Mouse (Mus musculus) splenic B cell, adult 2 months (primary cell): ENCODE data around the gene Stra6.

Experiments
- DNase-seq: peaks from one replicate; pipeline ENCODE4 v3.0.0-alpha.2; 2011; ENCODE audit warnings: low read depth, low spot score
- H3K27me3 ChIP-seq: 2 replicates; pipeline ENCODE4 v1.6.1; 2012; ENCODE audit warnings: mild to moderate bottlenecking, low read length, moderate library complexity, mixed read lengths; ENCODE audit not compliant: control insufficient read depth, poor library complexity, insufficient read depth, severe bottlenecking
- H3K36me3 ChIP-seq: 2 replicates; pipeline ENCODE4 v1.6.1; 2012; ENCODE audit warnings: mild to moderate bottlenecking, low read length, moderate library complexity, mixed read lengths; ENCODE audit not compliant: control insufficient read depth, poor library complexity, insufficient read depth, severe bottlenecking

Gene Stra6

GRCm38 (mm10) chr9:58093776-58094175 is 30.2 kb downstream of the Stra6 start:
- no peak for DNase-seq
- H3K27me3 ChIP-seq = no peaks in the 10 kb centered on the region
- H3K36me3 ChIP-seq = no peaks in the 10 kb centered on the region

GRCm38 (mm10) chr9:58095977-58096376 is 32.4 kb downstream of the Stra6 start:
- no peak for DNase-seq
- Histone ChIP-seq H3K36me3 (no peaks in the 10 kb centered on the region), H3K27me3 (no peaks in the 10 kb centered on the region)

GRCm38 (mm10) chr9:58096629-58097301 is 33.2 kb downstream of the Stra6 start:
- no peaks in the 10 kb centered on the region for H3K36me3 ChIP-seq
- no peak for DNase-seq
- no peaks in the 10 kb centered on the region for H3K27me3 ChIP-seq

- Histone ChIP-seq H3K27me3 (no peaks in the 10 kb centered on the region), H3K36me3 (no peaks in the 10 kb centered on the region)
- no peak for DNase-seq
Observed at GRCm38 (mm10) chr9:58099836-58100565, 36.4 kb downstream of the Stra6 start.

GRCm38 (mm10) chr9:58102013-58102412 is 38.4 kb downstream of the Stra6 start:
- no peaks in the 10 kb centered on the region for H3K27me3 ChIP-seq
- no peak for DNase-seq
- no peaks in the 10 kb centered on the region for H3K36me3 ChIP-seq

- Histone ChIP-seq H3K36me3 (no peaks in the 10 kb centered on the region), H3K27me3 (no peaks in the 10 kb centered on the region)
- DNase-seq = no peak
Observed at GRCm38 (mm10) chr9:58103647-58104046, 40.1 kb downstream of the Stra6 start.

- Histone ChIP-seq H3K27me3 (no peaks in the 10 kb centered on the region), H3K36me3 (no peaks in the 10 kb centered on the region)
- no peak for DNase-seq
Observed at GRCm38 (mm10) chr9:58105595-58106169, 42.1 kb downstream of the Stra6 start.

- Histone ChIP-seq H3K27me3 (no peaks in the 10 kb centered on the region), H3K36me3 (no peaks in the 10 kb centered on the region)
- no peak for DNase-seq
Observed at GRCm38 (mm10) chr9:58107494-58107893, 43.9 kb downstream of the Stra6 start.

GRCm38 (mm10) chr9:58110787-58111186 is 47.2 kb downstream of the Stra6 start:
- no peak for DNase-seq
- H3K36me3 ChIP-seq = no peaks in the 10 kb centered on the region

GRCm38 (mm10) chr9:58111431-58111830 is 47.8 kb downstream of the Stra6 start:
- no peaks in the 10 kb centered on the region for H3K27me3 ChIP-seq
- no peaks in the 10 kb centered on the region for H3K36me3 ChIP-seq
- no peak for DNase-seq

More at GRCm38 (mm10) chr9:58110787-58111186, 47.2 kb downstream of the Stra6 start:
- H3K27me3 ChIP-seq = no peaks in the 10 kb centered on the region

- DNase-seq = no peak
- H3K36me3 ChIP-seq = no peaks in the 10 kb centered on the region
- no peaks in the 10 kb centered on the region for H3K27me3 ChIP-seq
Observed at GRCm38 (mm10) chr9:58112321-58112751, 48.7 kb downstream of the Stra6 start.

- no peaks in the 10 kb centered on the region for H3K27me3 ChIP-seq
- H3K36me3 ChIP-seq = no peaks in the 10 kb centered on the region
- no peak for DNase-seq
Observed at GRCm38 (mm10) chr9:58112866-58113278, 49.3 kb downstream of the Stra6 start.

- DNase-seq = no peak
Observed at GRCm38 (mm10) chr9:58113279-58113884, 49.8 kb downstream of the Stra6 start.

GRCm38 (mm10) chr9:58114019-58114418 is 50.4 kb downstream of the Stra6 start:
- no peak for DNase-seq
- H3K36me3 ChIP-seq = no peaks in the 10 kb centered on the region
- H3K27me3 ChIP-seq = no peaks in the 10 kb centered on the region

More at GRCm38 (mm10) chr9:58113279-58113884, 49.8 kb downstream of the Stra6 start:
- no peaks in the 10 kb centered on the region for H3K27me3 ChIP-seq
- no peaks in the 10 kb centered on the region for H3K36me3 ChIP-seq
